Mouse (Mus musculus): ENCODE measurements around the gene Senp1. TPM values are rescaled to one million over a fixed set of nuclear protein-coding genes. Genes with fewer than 3 reads are reported as not detected.

The Senp1 gene
- total RNA-seq (2018; cell fraction: chromatin; rRNA removed): 100 to 1,000 TPM in 23 of 26 experiments, 10 to 100 TPM in 3; 91.1 to 162 (median 121) TPM
- 10 to 100 TPM; 10.9 to 17.2 (median 12.6) TPM for total RNA-seq (2018; cell fraction: cytosol; rRNA removed)
- 100 to 1,000 TPM in 1 of 26 experiments, 10 to 100 TPM in 25; 47.7 to 111 (median 65.2) TPM for total RNA-seq (2018; cell fraction: nucleus; rRNA removed)
- polyA plus RNA-seq (2018): 11.1 to 14.4 TPM (median 13.4 TPM) in 3 replicates

- Histone ChIP-seq H3K79me2 (ENCODE audit: inconsistent target) (peaks cover 40% of the 10 kb centered on the region), H3K36me3 (ENCODE audit: inconsistent target) (no peaks in the 10 kb centered on the region), H3K4me3 (ENCODE audit: inconsistent target) (peak within 1 kb of the TSS; percentile 75), H3K27ac (peak within 1 kb of the TSS; percentile 78)
- WGBS (ENCODE audit: missing documents): 2% methylated on average over 58 of the region's 58 CpGs
Observed at GRCm38 (mm10) chr15:98093121-98094011, at the start of gene Senp1. Gene Senp1, minus strand, starts transcription at chr15:98093744.

- Histone ChIP-seq H3K79me2 (ENCODE audit: inconsistent target) (peaks cover 46% of the 10 kb centered on the region), H3K27ac (no peak overlapping the region), H3K4me3 (ENCODE audit: inconsistent target) (no peak overlapping the region), H3K36me3 (ENCODE audit: inconsistent target) (peaks cover 17% of the 10 kb centered on the region)
- WGBS (ENCODE audit: missing documents): 91% methylated on average over 9 of the region's 10 CpGs
Observed at GRCm38 (mm10) chr15:98142515-98142914, 49.0 kb upstream of the Senp1 start.

DNA sequence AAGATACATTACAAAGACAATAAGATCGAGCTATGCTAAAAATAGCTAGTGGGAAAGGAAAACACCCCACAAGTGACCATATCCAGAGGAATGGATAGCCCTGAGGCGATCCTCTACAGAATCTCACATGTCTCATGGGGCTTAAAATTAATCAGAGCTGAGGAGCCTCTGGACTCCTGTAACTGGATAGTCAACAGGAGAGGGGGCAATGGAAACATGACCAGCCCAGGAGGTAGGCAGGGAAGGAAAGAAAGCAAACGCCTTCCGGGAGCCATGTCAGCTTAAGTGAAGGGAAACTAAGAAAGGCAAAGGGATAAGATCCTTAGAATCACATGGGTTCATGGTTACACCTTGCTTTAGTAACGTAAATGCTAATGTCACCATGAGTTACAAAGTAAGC, 47.3 kb upstream of the Senp1 start:
- Histone ChIP-seq H3K79me2 (ENCODE audit: inconsistent target) (peaks cover 46% of the 10 kb centered on the region), H3K36me3 (ENCODE audit: inconsistent target) (peaks cover 34% of the 10 kb centered on the region), H3K4me3 (ENCODE audit: inconsistent target) (no peak overlapping the region), H3K27ac (no peak overlapping the region)
- 91% methylated on average over 5 of the region's 5 CpGs for WGBS (ENCODE audit: missing documents)

- 49% methylated on average over 6 of the region's 7 CpGs for WGBS (ENCODE audit: missing documents)
- Histone ChIP-seq H3K27ac (peak overlapping the region; percentile 47), H3K79me2 (ENCODE audit: inconsistent target) (peaks cover 42% of the 10 kb centered on the region), H3K36me3 (ENCODE audit: inconsistent target) (peaks cover 43% of the 10 kb centered on the region), H3K4me3 (ENCODE audit: inconsistent target) (no peak overlapping the region)
Observed at GRCm38 (mm10) chr15:98139763-98140162, 46.2 kb upstream of the Senp1 start.

- Histone ChIP-seq H3K4me3 (ENCODE audit: inconsistent target) (no peak overlapping the region), H3K79me2 (ENCODE audit: inconsistent target) (peaks cover 15% of the 10 kb centered on the region; the same call in 1 of the 2 replicates), H3K27ac (no peak overlapping the region), H3K36me3 (ENCODE audit: inconsistent target) (peaks cover 40% of the 10 kb centered on the region)
- WGBS (ENCODE audit: missing documents): 97% methylated on average over 9 of the region's 9 CpGs
Observed at GRCm38 (mm10) chr15:98136871-98137270, 43.3 kb upstream of the Senp1 start.

- Histone ChIP-seq H3K4me3 (ENCODE audit: inconsistent target) (no peak overlapping the region), H3K79me2 (ENCODE audit: inconsistent target) (peaks cover 15% of the 10 kb centered on the region; the same call in 1 of the 2 replicates), H3K36me3 (ENCODE audit: inconsistent target) (peaks cover 30% of the 10 kb centered on the region), H3K27ac (no peak overlapping the region)
- WGBS (ENCODE audit: missing documents): 96% methylated on average over 12 of the region's 13 CpGs
Observed at GRCm38 (mm10) chr15:98135671-98136070, 42.1 kb upstream of the Senp1 start.

GRCm38 (mm10) chr15:98134666-98135065, 41.1 kb upstream of the Senp1 start:
- no peak overlapping the region for H3K4me3 ChIP-seq (ENCODE audit: inconsistent target)
- H3K27ac ChIP-seq: no peak overlapping the region
- peaks cover 29% of the 10 kb centered on the region for H3K36me3 ChIP-seq (ENCODE audit: inconsistent target)
- peaks cover 12% of the 10 kb centered on the region; the same call in 1 of the 2 replicates for H3K79me2 ChIP-seq (ENCODE audit: inconsistent target)
- WGBS (ENCODE audit: missing documents): 84% methylated on average over 3 of the region's 3 CpGs

GRCm38 (mm10) chr15:98134034-98134433, 40.5 kb upstream of the Senp1 start:
- peaks cover 6% of the 10 kb centered on the region; the same call in 1 of the 2 replicates for H3K79me2 ChIP-seq (ENCODE audit: inconsistent target)
- no peak overlapping the region for H3K27ac ChIP-seq
- 98% methylated on average over 4 of the region's 4 CpGs for WGBS (ENCODE audit: missing documents)
- H3K36me3 ChIP-seq (ENCODE audit: inconsistent target): peaks cover 29% of the 10 kb centered on the region
- no peak overlapping the region for H3K4me3 ChIP-seq (ENCODE audit: inconsistent target)

- H3K79me2 ChIP-seq (ENCODE audit: inconsistent target): peaks cover under 1% of the 10 kb centered on the region; the same call in 1 of the 2 replicates
- H3K4me3 ChIP-seq (ENCODE audit: inconsistent target): no peak overlapping the region
- 92% methylated on average over 3 of the region's 3 CpGs for WGBS (ENCODE audit: missing documents)
- peaks cover 29% of the 10 kb centered on the region for H3K36me3 ChIP-seq (ENCODE audit: inconsistent target)
- H3K27ac ChIP-seq: no peak overlapping the region
Observed at GRCm38 (mm10) chr15:98133471-98133870, 39.9 kb upstream of the Senp1 start.

DNA sequence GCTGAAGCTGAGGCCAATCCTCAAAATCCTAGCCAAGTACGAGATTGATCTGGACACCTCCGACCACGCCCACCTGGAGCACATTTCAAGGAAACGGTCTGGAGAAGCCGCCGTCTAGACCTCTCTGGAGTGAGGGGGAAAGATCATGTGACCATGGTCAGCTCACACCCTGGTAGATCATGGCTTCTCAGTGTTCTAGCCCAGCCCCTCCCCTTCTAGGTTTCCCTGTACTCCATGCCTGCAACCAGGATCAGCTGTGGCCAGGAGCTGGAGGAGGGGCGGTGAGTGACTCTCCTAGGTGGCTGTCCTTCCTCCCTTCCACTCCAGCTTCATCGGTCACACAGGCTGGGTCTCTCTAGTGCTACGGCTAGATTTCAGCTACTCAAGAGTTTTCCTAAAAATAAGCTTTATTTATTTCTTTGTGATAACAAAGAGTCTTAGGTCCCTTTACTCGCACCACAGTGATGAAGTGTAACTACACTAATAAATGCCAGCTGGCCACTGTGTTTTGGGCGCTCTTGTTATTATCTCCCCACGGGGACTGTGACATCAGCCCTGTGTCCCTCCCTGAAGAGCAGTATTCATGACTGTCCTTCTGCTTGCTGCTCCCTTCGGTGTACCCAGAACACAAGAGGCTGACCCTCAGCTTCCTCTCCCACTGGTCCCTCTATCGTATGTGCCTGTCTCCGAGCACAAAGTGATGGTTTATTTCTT, 38.6 kb upstream of the Senp1 start:
- peaks cover 23% of the 10 kb centered on the region for H3K36me3 ChIP-seq (ENCODE audit: inconsistent target)
- no peaks in the 10 kb centered on the region for H3K79me2 ChIP-seq (ENCODE audit: inconsistent target)
- 96% methylated on average over 15 of the region's 15 CpGs for WGBS (ENCODE audit: missing documents)
- no peak overlapping the region for H3K27ac ChIP-seq
- no peak overlapping the region for H3K4me3 ChIP-seq (ENCODE audit: inconsistent target)

DNA sequence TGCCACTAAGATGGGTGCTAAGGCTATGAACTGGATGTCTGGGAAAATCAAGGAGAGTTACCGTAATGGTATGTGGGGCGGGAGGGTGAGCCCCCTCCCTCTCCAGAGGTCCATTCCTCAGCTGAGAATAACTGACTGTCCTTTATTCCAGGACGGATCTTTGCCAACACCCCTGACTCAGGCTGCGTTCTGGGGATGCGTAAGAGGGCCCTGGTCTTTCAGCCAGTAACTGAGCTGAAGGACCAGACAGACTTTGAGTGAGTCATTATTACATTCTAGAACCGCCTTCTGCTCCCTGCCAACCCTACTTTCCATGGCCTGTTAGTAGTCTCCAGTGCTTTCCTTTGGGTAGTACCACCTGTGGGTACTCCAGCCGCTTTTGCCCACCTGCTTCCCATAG, 37.9 kb upstream of the Senp1 start:
- WGBS (ENCODE audit: missing documents): 92% methylated on average over 7 of the region's 7 CpGs
- Histone ChIP-seq H3K4me3 (ENCODE audit: inconsistent target) (no peak overlapping the region), H3K79me2 (ENCODE audit: inconsistent target) (no peaks in the 10 kb centered on the region), H3K27ac (no peak overlapping the region), H3K36me3 (ENCODE audit: inconsistent target) (peaks cover 16% of the 10 kb centered on the region)

GRCm38 (mm10) chr15:98131001-98131400, 37.5 kb upstream of the Senp1 start:
- 97% methylated on average over 4 of the region's 4 CpGs for WGBS (ENCODE audit: missing documents)
- no peaks in the 10 kb centered on the region for H3K79me2 ChIP-seq (ENCODE audit: inconsistent target)
- peaks cover 12% of the 10 kb centered on the region for H3K36me3 ChIP-seq (ENCODE audit: inconsistent target)
- H3K27ac ChIP-seq: no peak overlapping the region
- no peak overlapping the region for H3K4me3 ChIP-seq (ENCODE audit: inconsistent target)

GRCm38 (mm10) chr15:98120831-98121230, 27.3 kb upstream of the Senp1 start:
- no peaks in the 10 kb centered on the region for H3K79me2 ChIP-seq (ENCODE audit: inconsistent target)
- no peak overlapping the region for H3K27ac ChIP-seq
- no peak overlapping the region for H3K4me3 ChIP-seq (ENCODE audit: inconsistent target)
- H3K36me3 ChIP-seq (ENCODE audit: inconsistent target): peaks cover 22% of the 10 kb centered on the region; the same call in 1 of the 2 replicates
- 95% methylated on average over 20 of the region's 20 CpGs for whole genome bisulfite sequencing (ENCODE audit: missing documents)

GRCm38 (mm10) chr15:98119363-98119762, 25.8 kb upstream of the Senp1 start:
- no peaks in the 10 kb centered on the region for H3K79me2 ChIP-seq (ENCODE audit: inconsistent target)
- no peak overlapping the region for H3K4me3 ChIP-seq (ENCODE audit: inconsistent target)
- H3K36me3 ChIP-seq (ENCODE audit: inconsistent target): peaks cover 22% of the 10 kb centered on the region; the same call in 1 of the 2 replicates
- H3K27ac ChIP-seq: no peak overlapping the region
- 97% methylated on average over 12 of the region's 12 CpGs for WGBS (ENCODE audit: missing documents)
